In genomic region chr12:69164904-69165303, GRCm38 (mm10) we compare ENCODE assay signal across 1 mouse cellular context.
TF ChIP-seq lines count a peak whose summit lies in the region.

No protein-coding gene starts in this region.

TF ChIP-seq in MEL, 35 proteins besides CTCF, POLR2A, EP300 and RAD21 (continued from another document):
- TF ChIP-seq TCF12 (IDR thresholded peaks at IDR 0.05; ENCODE audit: low read depth, low read length), result peak; percentile 59
- TF ChIP-seq MXI1 (IDR thresholded peaks at IDR 0.05; ENCODE audit: low read depth, low read length), result peak; percentile 33; the same call in 1 of the 2 replicates
- TF ChIP-seq ZMIZ1 (IDR thresholded peaks at IDR 0.05; ENCODE audit: low read depth, low read length), result no peak
- TF ChIP-seq MYB (IDR thresholded peaks at IDR 0.05; ENCODE audit: low read depth, low read length), result no peak
TF ChIP-seq in MEL: peak in this region for 10.
